Mouse (Mus musculus): ENCODE data around the gene Lypla2. TPM values are rescaled to one million over a fixed set of nuclear protein-coding genes. Genes with fewer than 3 reads are reported as not detected.
"Not testable (repeated sequence)": the region's sequence is repeated elsewhere in the genome, so short reads cannot be mapped to it uniquely, and the experiment has no call there.

The Lypla2 gene
- polyA plus RNA-seq, 1 experiment from 2014 or later = 209 TPM

DNA sequence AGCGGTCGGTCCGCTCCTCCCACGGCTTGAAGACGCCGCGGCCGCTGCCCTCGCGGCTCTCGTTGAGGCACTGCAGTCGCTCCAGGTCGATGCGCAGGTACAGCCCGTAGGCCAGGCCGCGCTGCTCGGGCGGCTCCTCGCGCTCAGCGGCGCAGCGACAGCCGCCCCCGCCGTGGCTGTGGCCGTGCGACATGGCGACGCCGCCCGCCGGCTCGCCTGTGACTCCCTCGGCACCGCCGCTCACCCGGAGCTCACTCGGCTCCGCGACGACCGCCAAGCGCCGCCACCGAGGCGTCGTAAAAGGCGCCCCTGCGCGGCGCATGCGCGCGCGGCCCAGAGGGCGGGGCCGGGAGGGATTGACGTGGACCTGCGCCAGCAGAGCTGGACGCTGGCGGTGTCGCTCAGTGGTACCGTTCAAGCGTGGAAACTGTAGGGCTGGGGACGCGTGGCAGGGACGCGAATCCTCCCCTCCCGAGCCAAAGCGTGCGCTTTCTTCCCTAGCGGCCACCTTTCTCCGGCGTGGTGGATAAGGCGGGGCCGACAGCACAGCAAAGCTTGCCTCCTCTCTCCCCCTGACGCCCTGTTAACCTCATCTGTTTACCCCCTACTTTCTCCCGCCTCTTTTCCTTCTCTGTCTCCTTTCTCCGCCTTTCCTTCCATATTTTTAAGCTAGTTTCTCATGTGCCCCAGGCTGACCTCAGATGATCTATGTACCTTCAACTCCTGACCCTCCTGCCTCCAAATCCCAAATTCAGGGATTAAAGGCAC, 14.7 kb upstream of the Lypla2 start, which contains the start of gene Pithd1:
Gene Pithd1, minus strand, starts transcription at position 322 of the 768 bp plus-strand sequence.
- peak; percentile 94 for ATAC-seq (ENCODE audit: low FRiP score)
- Histone ChIP-seq H3K9me3 (no peaks in the 10 kb centered on the region), H3K27ac (peak within 1 kb of the TSS; percentile 92), H3K4me3 (peak within 1 kb of the TSS; percentile 80), H3K9ac (peak within 1 kb of the TSS; percentile 89), H3K36me3 (peaks cover 31% of the 10 kb centered on the region), H3K4me1 (replicated peaks) (peaks cover 23% of the 10 kb centered on the region), H3K4me2 (peak within 1 kb of the TSS; percentile 95), H3K27me3 (no peaks in the 10 kb centered on the region)
- 0% methylated on average over 63 of the region's 81 CpGs for WGBS

DNA sequence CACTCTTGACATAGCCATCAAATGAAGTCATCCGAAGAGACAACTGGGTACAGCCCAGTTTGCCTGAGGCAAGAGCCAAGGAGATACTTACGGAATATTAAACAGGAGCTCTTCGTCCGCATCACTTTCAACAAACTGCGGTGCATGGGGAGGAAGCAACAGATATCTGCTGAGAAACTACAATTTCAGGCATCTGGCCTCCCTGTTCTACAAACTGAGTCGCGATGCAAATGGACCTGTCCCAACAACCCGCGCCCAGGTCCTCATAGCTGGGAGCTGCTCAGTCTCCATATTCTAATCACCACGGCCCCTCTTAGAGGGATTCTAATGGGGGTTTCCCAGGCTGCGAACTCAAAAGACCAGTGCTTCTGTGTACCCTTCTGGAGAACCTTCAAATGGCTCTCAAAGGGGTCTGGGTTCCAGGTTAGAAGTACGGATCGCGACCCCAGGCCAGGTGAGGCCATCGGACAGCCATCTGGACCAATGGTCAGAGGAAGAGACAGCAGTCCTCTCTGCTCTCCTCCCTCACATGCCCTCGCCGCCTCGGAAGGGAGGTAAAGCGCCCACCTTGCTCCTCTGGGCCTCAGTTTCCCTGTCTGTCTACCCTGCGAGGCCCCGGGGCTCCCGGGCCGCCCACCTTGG, 14.0 kb upstream of the Lypla2 start:
- Histone ChIP-seq H3K27ac (peak overlapping the region; percentile 92), H3K9ac (peak overlapping the region; percentile 89), H3K4me1 (replicated peaks) (peaks cover 23% of the 10 kb centered on the region), H3K4me2 (peak overlapping the region; percentile 95), H3K27me3 (no peaks in the 10 kb centered on the region), H3K9me3 (no peaks in the 10 kb centered on the region), H3K36me3 (peaks cover 34% of the 10 kb centered on the region), H3K4me3 (peak overlapping the region; percentile 80)
- ATAC-seq (ENCODE audit: low FRiP score) = 0 out of 2 replicates have a peak, but pooled peaks have one; percentile 11
- 7% methylated on average over 23 of the region's 23 CpGs for WGBS

DNA sequence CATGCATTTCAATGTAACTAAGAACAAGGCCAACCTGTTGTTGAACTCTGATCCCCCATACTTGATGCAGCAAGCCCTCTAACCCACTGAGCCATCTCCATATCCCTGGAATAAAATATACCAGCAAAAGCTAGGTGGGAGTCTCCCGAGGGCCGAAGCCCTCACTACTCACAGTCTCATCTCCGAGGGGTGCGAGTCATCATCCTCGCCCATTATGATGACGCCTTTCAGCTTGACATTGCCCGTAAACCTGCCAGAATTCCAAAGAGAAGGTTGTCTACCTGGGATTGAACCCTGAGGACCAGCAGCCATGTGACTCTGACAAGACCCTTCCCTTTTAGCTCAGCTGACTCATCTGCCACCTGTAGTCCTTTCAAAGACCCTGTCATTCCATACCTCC, 13.3 kb upstream of the Lypla2 start:
- WGBS = 94% methylated on average over 7 of the region's 7 CpGs
- Histone ChIP-seq H3K4me3 (peak overlapping the region; percentile 80), H3K9me3 (no peaks in the 10 kb centered on the region), H3K4me2 (peak overlapping the region; percentile 95), H3K36me3 (peaks cover 34% of the 10 kb centered on the region), H3K9ac (peak overlapping the region; percentile 89), H3K4me1 (replicated peaks) (peaks cover 23% of the 10 kb centered on the region), H3K27ac (no peak overlapping the region), H3K27me3 (no peaks in the 10 kb centered on the region)
- no peak for ATAC-seq (ENCODE audit: low FRiP score)

GRCm38 (mm10) chr4:135985193-135985592, 12.8 kb upstream of the Lypla2 start:
- Histone ChIP-seq H3K9me3 (no peaks in the 10 kb centered on the region), H3K27me3 (no peaks in the 10 kb centered on the region), H3K27ac (no peak overlapping the region), H3K4me2 (peak overlapping the region; percentile 95; the same call in 1 of the 2 replicates), H3K4me1 (replicated peaks) (peaks cover 23% of the 10 kb centered on the region), H3K4me3 (no peak overlapping the region), H3K36me3 (peaks cover 34% of the 10 kb centered on the region), H3K9ac (peak overlapping the region; percentile 89; the same call in 1 of the 2 replicates)
- 93% methylated on average over 5 of the region's 5 CpGs for WGBS
- ATAC-seq (ENCODE audit: low FRiP score) = no peak

- Histone ChIP-seq H3K4me3 (no peak overlapping the region), H3K27me3 (no peaks in the 10 kb centered on the region), H3K4me1 (replicated peaks) (peaks cover 23% of the 10 kb centered on the region), H3K27ac (no peak overlapping the region), H3K36me3 (peaks cover 34% of the 10 kb centered on the region), H3K4me2 (no peak overlapping the region), H3K9me3 (no peaks in the 10 kb centered on the region), H3K9ac (no peak overlapping the region)
- no peak for ATAC-seq (ENCODE audit: low FRiP score)
- 89% methylated on average over 5 of the region's 5 CpGs for WGBS
Observed at GRCm38 (mm10) chr4:135984556-135984955, 12.1 kb upstream of the Lypla2 start.

DNA sequence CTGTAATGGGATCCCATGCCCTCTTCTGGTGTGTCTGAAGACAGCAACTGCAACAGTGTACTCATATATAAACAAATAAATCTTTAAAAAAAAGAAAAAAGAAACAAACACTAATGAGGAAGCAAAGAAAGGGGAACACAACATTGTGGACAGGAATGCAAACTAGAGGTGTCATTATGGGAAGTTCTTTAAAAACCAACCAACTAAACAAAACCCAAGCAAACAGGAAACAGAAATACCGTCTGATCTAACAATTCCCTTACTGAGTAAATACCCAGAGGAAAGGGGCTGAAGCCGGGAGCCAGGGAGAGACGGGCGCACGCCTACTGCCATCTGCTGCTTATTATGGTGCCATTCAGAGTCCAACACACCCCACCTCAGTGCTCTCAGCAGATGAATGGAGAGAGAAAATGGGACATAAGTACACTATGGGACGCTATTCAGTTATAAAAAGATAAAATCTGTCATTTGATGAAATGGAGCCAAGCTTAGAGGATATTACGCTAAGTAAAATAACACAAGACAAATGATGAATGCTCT, 9.2 kb upstream of the Lypla2 start:
- no peak for ATAC-seq (ENCODE audit: low FRiP score)
- no peak overlapping the region for H3K4me3 ChIP-seq
- no peak overlapping the region for H3K9ac ChIP-seq
- no peak overlapping the region for H3K27ac ChIP-seq
- no peak overlapping the region for H3K4me2 ChIP-seq
- 75% methylated on average over 7 of the region's 7 CpGs for WGBS
- H3K36me3 ChIP-seq = peaks cover 50% of the 10 kb centered on the region
- H3K27me3 ChIP-seq = no peaks in the 10 kb centered on the region
- H3K9me3 ChIP-seq = no peaks in the 10 kb centered on the region
- H3K4me1 ChIP-seq (replicated peaks) = peaks cover 15% of the 10 kb centered on the region

GRCm38 (mm10) chr4:135980223-135980622, 7.8 kb upstream of the Lypla2 start:
- H3K4me2 ChIP-seq; ATAC-seq (ENCODE audit: low FRiP score); H3K9ac ChIP-seq; H3K27ac ChIP-seq; H3K9me3 ChIP-seq; H3K4me3 ChIP-seq; H3K4me1 ChIP-seq (replicated peaks); H3K27me3 ChIP-seq: not testable (repeated sequence)
- WGBS = 95% methylated on average over 5 of the region's 5 CpGs
- H3K36me3 ChIP-seq = peaks cover 62% of the 10 kb centered on the region

DNA sequence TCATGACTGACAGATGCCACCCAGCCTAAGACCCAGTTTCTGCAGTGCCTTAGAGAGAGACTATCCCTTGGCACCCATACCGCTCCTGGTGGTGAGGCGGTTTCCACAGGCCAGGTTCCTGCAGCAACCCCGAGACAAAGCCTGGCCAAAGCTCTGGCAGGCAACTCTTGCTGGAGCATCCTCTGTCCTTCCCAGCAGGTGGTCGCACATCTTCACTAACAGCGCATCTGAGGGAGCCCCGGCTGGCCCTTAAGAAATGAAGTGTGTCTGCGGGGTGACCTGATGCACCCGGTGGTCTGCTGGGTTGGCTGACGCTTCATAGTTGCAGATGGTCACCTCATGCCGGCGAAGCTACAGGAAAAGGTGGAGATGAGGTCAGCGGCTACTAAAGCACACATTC, 3.7 kb upstream of the Lypla2 start:
- ATAC-seq (ENCODE audit: low FRiP score) = no peak
- peaks cover 42% of the 10 kb centered on the region for H3K36me3 ChIP-seq

DNA sequence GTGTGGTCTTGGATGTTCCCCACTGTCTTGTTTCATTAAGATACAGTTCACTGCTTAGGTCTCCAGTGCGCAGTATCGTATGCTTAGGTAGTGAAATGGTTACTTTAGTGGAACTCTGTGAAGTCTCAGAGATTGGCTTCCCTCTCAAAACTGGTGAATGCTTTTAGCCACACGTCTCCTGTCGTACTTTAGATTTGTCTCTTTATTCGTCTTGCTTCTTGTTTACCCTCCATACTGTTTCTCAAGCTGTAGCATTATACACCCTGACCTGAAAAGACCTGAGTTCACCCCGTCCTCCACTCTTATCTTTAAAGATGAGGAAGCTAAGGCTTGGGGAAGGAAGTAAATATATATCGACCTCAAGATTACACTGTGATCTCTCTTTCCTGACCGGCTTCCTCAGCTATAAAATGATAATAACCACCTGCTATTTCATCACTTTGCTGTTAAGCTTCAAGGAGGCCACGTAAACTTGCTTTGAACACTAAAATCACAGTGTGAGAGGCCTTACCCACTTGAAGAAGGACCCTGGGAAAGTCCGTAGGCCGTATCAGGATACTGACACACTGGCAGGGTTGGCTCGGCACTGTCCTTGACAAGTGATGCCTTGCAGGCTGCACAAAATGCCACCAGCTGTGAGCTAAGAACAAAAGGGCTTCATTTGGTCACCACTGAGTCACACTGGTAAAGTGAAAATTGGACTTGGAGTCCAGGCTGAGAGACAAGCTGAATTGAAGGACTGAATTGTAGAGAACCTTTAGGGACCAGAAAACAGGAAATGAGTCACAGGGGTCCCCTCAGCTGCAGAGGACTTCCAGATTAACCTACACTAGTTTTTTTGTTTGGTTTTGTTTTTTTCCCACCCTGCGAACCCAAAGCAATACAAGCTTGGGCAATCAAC, 735 bp upstream of the Lypla2 start:
- H3K36me3 ChIP-seq = peaks cover 59% of the 10 kb centered on the region
- H3K9ac ChIP-seq = peak overlapping the region; percentile 97

More for the DNA sequence above, 3.7 kb upstream of the Lypla2 start:
- Histone ChIP-seq H3K4me1 (replicated peaks) (peaks cover 14% of the 10 kb centered on the region), H3K9me3 (no peaks in the 10 kb centered on the region), H3K4me2 (no peak overlapping the region), H3K9ac (no peak overlapping the region), H3K27me3 (no peaks in the 10 kb centered on the region), H3K4me3 (no peak overlapping the region), H3K27ac (no peak overlapping the region)
- WGBS = 94% methylated on average over 12 of the region's 12 CpGs

DNA sequence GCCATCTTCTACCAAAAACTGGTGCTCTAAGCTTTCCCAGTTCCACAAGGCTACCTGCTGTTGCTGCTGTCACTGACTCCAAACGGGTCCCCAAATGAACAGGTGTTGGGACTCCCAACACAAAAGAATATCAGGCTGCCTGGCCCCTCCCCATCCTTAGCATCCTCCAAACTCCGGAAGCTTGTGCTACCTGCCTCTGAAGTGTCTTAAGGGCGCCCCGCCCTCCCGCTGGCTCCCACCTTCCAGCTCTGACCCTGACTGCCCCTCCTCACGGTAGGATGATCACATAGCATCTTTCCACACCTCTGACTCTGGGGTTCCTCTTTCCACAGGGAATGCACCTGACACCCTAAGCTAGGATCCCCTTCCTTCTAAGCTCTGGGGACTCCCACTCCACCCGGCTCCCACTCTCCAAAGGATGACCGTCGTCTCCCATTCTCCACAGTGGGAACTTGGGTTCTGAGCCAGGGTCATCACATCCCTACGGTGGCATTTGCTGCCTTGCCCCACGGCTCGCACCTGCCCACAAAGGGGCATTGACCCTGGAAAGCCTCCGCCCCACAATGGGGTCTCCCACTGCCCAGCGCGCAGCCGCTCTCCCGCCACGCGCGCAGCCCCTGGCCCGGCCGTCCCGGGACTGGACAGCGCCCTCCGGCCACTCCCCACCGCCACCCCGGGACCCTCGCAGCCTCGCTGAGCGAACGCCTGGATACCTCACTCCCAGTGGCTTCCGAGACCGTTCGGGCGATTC, 446 bp downstream of the Lypla2 start:
- Histone ChIP-seq H3K27me3 (no peaks in the 10 kb centered on the region), H3K4me1 (replicated peaks) (peaks cover 33% of the 10 kb centered on the region), H3K9ac (peak overlapping the region; percentile 97), H3K36me3 (peaks cover 67% of the 10 kb centered on the region), H3K27ac (peak overlapping the region; percentile 81), H3K4me3 (peak overlapping the region; percentile 99), H3K9me3 (no peaks in the 10 kb centered on the region), H3K4me2 (peak overlapping the region; percentile 99)
- ATAC-seq (ENCODE audit: low FRiP score) = peak; percentile 65
- under 1% methylated on average over 35 of the region's 35 CpGs for WGBS

More for the DNA sequence above, 735 bp upstream of the Lypla2 start:
- peaks cover 33% of the 10 kb centered on the region for H3K4me1 ChIP-seq (replicated peaks)
- peak overlapping the region; percentile 99 for H3K4me3 ChIP-seq
- no peaks in the 10 kb centered on the region for H3K9me3 ChIP-seq
- peak overlapping the region; percentile 81; the same call in 1 of the 2 replicates for H3K27ac ChIP-seq
- H3K4me2 ChIP-seq = peak overlapping the region; percentile 99
- H3K27me3 ChIP-seq = no peaks in the 10 kb centered on the region
- ATAC-seq (ENCODE audit: low FRiP score) = no peak; the same call in 1 of the 2 replicates
- 74% methylated on average over 13 of the region's 13 CpGs for WGBS

DNA sequence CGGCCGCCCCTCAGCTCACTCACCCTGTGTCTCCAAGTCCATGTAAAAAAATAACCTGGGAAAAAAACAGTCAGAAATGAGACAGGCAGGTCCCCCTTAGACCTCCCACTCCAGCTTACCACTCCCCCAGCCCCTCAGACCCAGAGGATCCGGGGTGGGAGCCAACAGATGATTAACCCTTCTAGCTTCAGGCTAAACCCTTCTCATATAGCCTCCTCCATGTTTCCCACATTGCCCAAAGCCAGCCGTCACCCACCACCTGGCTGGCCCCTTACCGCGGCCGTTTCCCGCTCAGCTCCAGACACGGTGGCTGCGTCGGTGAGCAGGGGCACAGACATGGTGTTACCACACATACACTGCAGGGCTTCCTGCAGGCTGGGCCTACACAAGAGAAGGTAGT, 1.8 kb downstream of the Lypla2 start:
- no peaks in the 10 kb centered on the region for H3K9me3 ChIP-seq
- no peaks in the 10 kb centered on the region for H3K27me3 ChIP-seq
- H3K4me1 ChIP-seq (replicated peaks) = peaks cover 33% of the 10 kb centered on the region
- 94% methylated on average over 11 of the region's 11 CpGs for WGBS
- H3K36me3 ChIP-seq = peaks cover 68% of the 10 kb centered on the region
- H3K4me3 ChIP-seq = peak overlapping the region; percentile 99; the same call in 1 of the 2 replicates
- H3K4me2 ChIP-seq = 0 out of 2 replicates have a peak overlapping the region, but pooled peaks have one; percentile 99
- 0 out of 2 replicates have a peak overlapping the region, but pooled peaks have one; percentile 97 for H3K9ac ChIP-seq
- ATAC-seq (ENCODE audit: low FRiP score) = no peak
- H3K27ac ChIP-seq = no peak overlapping the region
